Mouse (Mus musculus) retina, adult 2 months (tissue): ENCODE data around the gene Apol9b.
"Not testable (repeated sequence)": the region's sequence is repeated elsewhere in the genome, so short reads cannot be mapped to it uniquely, and the experiment has no call there.

ENCODE experiments used
- DNase-seq: peaks from one replicate; pipeline ENCODE4 v3.0.0-alpha.2; 2012; ENCODE audit warnings: low read depth, low spot score

Gene Apol9b

GRCm38 (mm10) chr15:77728739-77729138, at the start of gene Apol9b:
TSS of gene Apol9b (plus strand) at chr15:77729039.
- DNase-seq: not testable (repeated sequence)

- DNase-seq: not testable (repeated sequence)
These were observed 44.9 kb upstream of the Apol9b start for GRCm38 (mm10) chr15:77683944-77684343.

GRCm38 (mm10) chr15:77691532-77692311, 37.1 kb upstream of the Apol9b start:
- not testable (repeated sequence) for DNase-seq

GRCm38 (mm10) chr15:77694687-77695295, 34.0 kb upstream of the Apol9b start:
- DNase-seq: not testable (repeated sequence)

GRCm38 (mm10) chr15:77698656-77699055, 30.2 kb upstream of the Apol9b start, which contains the start of gene Apol7e:
TSS of gene Apol7e (plus strand) at chr15:77698857.
- DNase-seq: not testable (repeated sequence)

GRCm38 (mm10) chr15:77705306-77705705, 23.5 kb upstream of the Apol9b start:
- not testable (repeated sequence) for DNase-seq

- DNase-seq: not testable (repeated sequence)
These were observed 19.9 kb upstream of the Apol9b start for GRCm38 (mm10) chr15:77708936-77709335.

GRCm38 (mm10) chr15:77718240-77718639, 10.6 kb upstream of the Apol9b start:
- not testable (repeated sequence) for DNase-seq

- DNase-seq: not testable (repeated sequence)
These were observed 7.3 kb upstream of the Apol9b start for GRCm38 (mm10) chr15:77721509-77721908.

- DNase-seq: not testable (repeated sequence)
These were observed 4.5 kb upstream of the Apol9b start for GRCm38 (mm10) chr15:77724208-77724911.

- not testable (repeated sequence) for DNase-seq
These were observed 3.3 kb upstream of the Apol9b start for GRCm38 (mm10) chr15:77725393-77726020.

GRCm38 (mm10) chr15:77727139-77727538, 1.7 kb upstream of the Apol9b start:
- DNase-seq: not testable (repeated sequence)

- DNase-seq: not testable (repeated sequence)
These were observed 1.1 kb upstream of the Apol9b start for GRCm38 (mm10) chr15:77727745-77728144.

GRCm38 (mm10) chr15:77731605-77732004, 2.8 kb downstream of the Apol9b start:
- DNase-seq: no peak

- not testable (repeated sequence) for DNase-seq
These were observed 4.0 kb downstream of the Apol9b start for GRCm38 (mm10) chr15:77732851-77733250.

- not testable (repeated sequence) for DNase-seq
These were observed 4.5 kb downstream of the Apol9b start for GRCm38 (mm10) chr15:77733380-77733779.

GRCm38 (mm10) chr15:77733903-77734302, 5.1 kb downstream of the Apol9b start:
- not testable (repeated sequence) for DNase-seq

- DNase-seq: no peak
These were observed 11.9 kb downstream of the Apol9b start for GRCm38 (mm10) chr15:77740511-77741297.

- DNase-seq: not testable (repeated sequence)
These were observed 12.7 kb downstream of the Apol9b start for GRCm38 (mm10) chr15:77741556-77741955.

GRCm38 (mm10) chr15:77744632-77745031, 15.8 kb downstream of the Apol9b start:
- DNase-seq: no peak

- no peak for DNase-seq
These were observed 16.2 kb downstream of the Apol9b start for GRCm38 (mm10) chr15:77745081-77745480.
